9 mouse cellular contexts compared by ENCODE assay signal in genomic region chr15:40169705-40170104, GRCm38 (mm10). TPM values are rescaled to one million over a fixed set of nuclear protein-coding genes. Genes with fewer than 3 reads are reported as not detected.
DNase-seq lines count a peak whose midpoint lies in the region; ATAC-seq and TF ChIP-seq lines count a peak whose summit lies in the region.
"Had no signal": no experiment of that assay in that cellular context is flagged by ENCODE, and none has a peak within 500 bp of the region (broad histone marks: within the 10 kb centered on the region; RNA-seq: fewer than 3 reads in every experiment).

No protein-coding gene starts in this region.

- H3K4me1 ChIP-seq in heart, embryonic 13.5 days = peaks cover 21% of the 10 kb centered on the region
- H3K4me1 ChIP-seq in bone marrow macrophage, adult 2 months (ENCODE audit: control insufficient read depth, insufficient read depth, low read length) = peaks cover 2% of the 10 kb centered on the region; the same call in 1 of the 2 replicates
- peaks cover 23% of the 10 kb centered on the region for H3K4me1 ChIP-seq in forebrain, embryonic 10.5 days
- H3K4me1 ChIP-seq in midbrain, embryonic 13.5 days (replicated peaks) = peaks cover 16% of the 10 kb centered on the region

- 58% methylated on average over 13 of the region's 13 CpGs for WGBS in heart, embryonic 13.5 days
- 49% methylated on average over 13 of the region's 13 CpGs for WGBS in forebrain, embryonic 10.5 days
- WGBS in midbrain, embryonic 13.5 days = 13% methylated on average over 13 of the region's 13 CpGs

- H3K27ac ChIP-seq in heart, embryonic 13.5 days (replicated peaks) = no peak overlapping the region
- no peak overlapping the region for H3K27ac ChIP-seq in bone marrow macrophage, adult 2 months (ENCODE audit: insufficient read depth, low read depth, low read length)
- peak overlapping the region; percentile 44; the same call in 1 of the 2 replicates for H3K27ac ChIP-seq in forebrain, embryonic 10.5 days
- no peak overlapping the region for H3K27ac ChIP-seq in midbrain, embryonic 13.5 days

- TF ChIP-seq POLR2A in bone marrow macrophage, adult 2 months (IDR thresholded peaks at IDR 0.05; ENCODE audit: borderline replicate concordance, low read depth, low read length) = no peak

- no peaks in the 10 kb centered on the region for H3K36me3 ChIP-seq in heart, embryonic 13.5 days
- H3K36me3 ChIP-seq in forebrain, embryonic 10.5 days (replicated peaks) = no peaks in the 10 kb centered on the region
- no peaks in the 10 kb centered on the region for H3K36me3 ChIP-seq in midbrain, embryonic 13.5 days

- no peaks in the 10 kb centered on the region for H3K27me3 ChIP-seq in heart, embryonic 13.5 days (replicated peaks)
- peaks cover 7% of the 10 kb centered on the region; the same call in 1 of the 2 replicates for H3K27me3 ChIP-seq in forebrain, embryonic 10.5 days (ENCODE audit: poor library complexity, severe bottlenecking)
- H3K27me3 ChIP-seq in midbrain, embryonic 13.5 days = no peaks in the 10 kb centered on the region

- H3K4me2 ChIP-seq in heart, embryonic 13.5 days = 0 out of 2 replicates have a peak overlapping the region, but pooled peaks have one; percentile 20
- H3K4me2 ChIP-seq in midbrain, embryonic 13.5 days (replicated peaks) = peak overlapping the region; percentile 19

- ATAC-seq in heart, embryonic 13.5 days (ENCODE audit: extremely low read depth, insufficient number of reproducible peaks, low FRiP score, low TSS enrichment) = no peak; the same call in 1 of the 2 replicates
- peak; percentile 72 for ATAC-seq in midbrain, embryonic 13.5 days

- H3K4me3 ChIP-seq in heart, embryonic 13.5 days = no peak overlapping the region
- peak overlapping the region; percentile 28; the same call in 1 of the 2 replicates for H3K4me3 ChIP-seq in bone marrow macrophage, adult 2 months (ENCODE audit: insufficient read depth, low read length)
- peak overlapping the region; percentile 18; the same call in 1 of the 2 replicates for H3K4me3 ChIP-seq in forebrain, embryonic 10.5 days
- H3K4me3 ChIP-seq in midbrain, embryonic 13.5 days (replicated peaks) = peak overlapping the region; percentile 12; the same call in 1 of the 2 replicates

- no peak for TF ChIP-seq CTCF in bone marrow macrophage, adult 2 months (IDR thresholded peaks at IDR 0.05; ENCODE audit: low read depth, low read length)

- H3K9ac ChIP-seq in heart, embryonic 13.5 days = no peak overlapping the region
- H3K9ac ChIP-seq in midbrain, embryonic 13.5 days (replicated peaks) = no peak overlapping the region

- DNase-seq in heart, postnatal 14 days = no peak
- peak; percentile 37 for DNase-seq in forebrain, embryonic 10.5 days (ENCODE audit: extremely low spot score, low spot score)
- no peak for DNase-seq in adrenal gland, adult 18-20 months (ENCODE audit: low spot score in 2 of 2)
- no peak for DNase-seq in gastrocnemius, postnatal 4 days (ENCODE audit: low spot score in 2 of 2)
- DNase-seq in kidney, adult 18-20 months = no peak

- H3K9me3 ChIP-seq in heart, embryonic 13.5 days = no peaks in the 10 kb centered on the region
- H3K9me3 ChIP-seq in forebrain, embryonic 10.5 days = no peaks in the 10 kb centered on the region
- H3K9me3 ChIP-seq in midbrain, embryonic 13.5 days = no peaks in the 10 kb centered on the region

- intact Hi-C loops in heart, postnatal 14 days (cut with DNase I) = loop anchor here (5.0 kb wide), 1 partner anchor 483 kb away; no protein-coding TSS in a partner anchor

RNA-seq across cellular contexts. Expression of gene 9330182O14Rik, which starts 35.5 kb away (rescaled TPM):
- not detected in 2 replicates for polyA plus RNA-seq in heart, embryonic 13.5 days (2015; fragmentation: Nextera tagmentation; extraction: Ambion mirVana)
- not detected for total RNA-seq in heart, postnatal 14 days (2021)
- polyA plus RNA-seq in bone marrow macrophage, adult 2 months (2012; ENCODE audit: insufficient read depth, insufficient read length, missing spikeins) = not detected in 2 replicates
- not detected in 2 replicates for polyA plus RNA-seq in forebrain, embryonic 10.5 days (2016; fragmentation: Nextera tagmentation; extraction: Ambion mirVana)
- not detected in 2 replicates for polyA plus RNA-seq in midbrain, embryonic 13.5 days (2015; fragmentation: Nextera tagmentation; extraction: Ambion mirVana)
- total RNA-seq in adrenal gland, adult 18-20 months (2021) = not detected
- total RNA-seq in gastrocnemius, postnatal 4 days (2021) = not detected
- polyA plus RNA-seq: large intestine, adult 2 months had no signal
